Mouse (Mus musculus) heart, postnatal 0 days (tissue): ENCODE measurements at regions not wholly inside any gene's neighbourhood (a gene's known extent, or its start where the extent isn't known, plus 50 kb on each side); places are given as distances from the start of the nearest gene placed in this dataset.

ENCODE experiments used
- CTCF ChIP-seq: IDR thresholded peaks from 2 replicates; pipeline ENCODE4 v1.5.1; 2016; ENCODE audit warnings: antibody characterized with exemption, control low read depth, low read depth
- EP300 ChIP-seq: IDR thresholded peaks from 2 replicates; pipeline ENCODE4 v1.6.1; 2016; ENCODE audit warnings: antibody characterized with exemption, low read depth

GRCm38 (mm10) chr3:16103180-16103579 is 96.9 kb upstream of the Gm5150 start:
- TF ChIP-seq EP300 (no peak), CTCF (no peak)
